Mouse (Mus musculus): ENCODE results near the gene Xkr7. TPM values are rescaled to one million over a fixed set of nuclear protein-coding genes. Genes with fewer than 3 reads are reported as not detected.

Xkr7 gene
- total and polyA plus RNA-seq, 2 experiments from 2014 or later = not detected

GRCm38 (mm10) chr2:153027501-153027900 lies 4.2 kb upstream of the Xkr7 start:
- H3K4me2 ChIP-seq (ENCODE audit: low read depth, low read length) = no peak overlapping the region
- no peaks in the 10 kb centered on the region for H3K36me3 ChIP-seq (replicated peaks; ENCODE audit: control insufficient read depth, insufficient read depth, low read length)
- ATAC-seq (ENCODE audit: insufficient read depth, low read depth) (no peak), DNase-seq (ENCODE audit: low spot score) (no peak)
- peaks cover 41% of the 10 kb centered on the region for H3K27me3 ChIP-seq (ENCODE audit: control insufficient read depth, insufficient read depth, low read length)
- TF ChIP-seq EP300 (IDR thresholded peaks at IDR 0.05; ENCODE audit: low read depth) (no peak), CTCF (IDR thresholded peaks at IDR 0.05; ENCODE audit: low read depth) (no peak)
- 33% methylated on average over 4 of the region's 4 CpGs for WGBS
- 0 out of 2 replicates have a peak, but pooled peaks cover 4% of the 10 kb centered on the region for H3K4me1 ChIP-seq (ENCODE audit: control insufficient read depth, insufficient read depth)
- H3K9me3 ChIP-seq (replicated peaks; ENCODE audit: control insufficient read depth, low read length) = no peaks in the 10 kb centered on the region
- H3K9ac ChIP-seq (replicated peaks; ENCODE audit: low read depth, low read length) = no peak overlapping the region
- no peak overlapping the region for H3K4me3 ChIP-seq (ENCODE audit: low read depth, low read length)
- no peak overlapping the region for H3K27ac ChIP-seq (ENCODE audit: low read depth)

GRCm38 (mm10) chr2:153030422-153030821 lies 1.2 kb upstream of the Xkr7 start:
- H3K4me2 ChIP-seq (ENCODE audit: low read depth, low read length) = no peak overlapping the region
- TF ChIP-seq CTCF (IDR thresholded peaks at IDR 0.05; ENCODE audit: low read depth) (no peak), EP300 (IDR thresholded peaks at IDR 0.05; ENCODE audit: low read depth) (no peak)
- H3K4me3 ChIP-seq (ENCODE audit: low read depth, low read length) = no peak overlapping the region
- no peak for DNase-seq (ENCODE audit: low spot score)
- no peaks in the 10 kb centered on the region for H3K9me3 ChIP-seq (replicated peaks; ENCODE audit: control insufficient read depth, low read length)
- no peak for ATAC-seq (ENCODE audit: insufficient read depth, low read depth)
- H3K9ac ChIP-seq (replicated peaks; ENCODE audit: low read depth, low read length) = no peak overlapping the region
- H3K27ac ChIP-seq (ENCODE audit: low read depth) = no peak overlapping the region
- H3K4me1 ChIP-seq (ENCODE audit: control insufficient read depth, insufficient read depth) = 0 out of 2 replicates have a peak, but pooled peaks cover 4% of the 10 kb centered on the region
- peaks cover 63% of the 10 kb centered on the region for H3K27me3 ChIP-seq (ENCODE audit: control insufficient read depth, insufficient read depth, low read length)
- no peaks in the 10 kb centered on the region for H3K36me3 ChIP-seq (replicated peaks; ENCODE audit: control insufficient read depth, insufficient read depth, low read length)
- 24% methylated on average over 4 of the region's 4 CpGs for WGBS

GRCm38 (mm10) chr2:153032083-153032842 lies 611 bp downstream of the Xkr7 start:
- no peak overlapping the region for H3K9ac ChIP-seq (replicated peaks; ENCODE audit: low read depth, low read length)
- TF ChIP-seq EP300 (IDR thresholded peaks at IDR 0.05; ENCODE audit: low read depth) (no peak), CTCF (IDR thresholded peaks at IDR 0.05; ENCODE audit: low read depth) (no peak)
- DNase-seq (ENCODE audit: low spot score) = peak; percentile 27
- 1% methylated on average over 46 of the region's 58 CpGs for WGBS
- no peaks in the 10 kb centered on the region for H3K36me3 ChIP-seq (replicated peaks; ENCODE audit: control insufficient read depth, insufficient read depth, low read length)
- H3K4me1 ChIP-seq (ENCODE audit: control insufficient read depth, insufficient read depth) = 0 out of 2 replicates have a peak, but pooled peaks cover 4% of the 10 kb centered on the region
- H3K27me3 ChIP-seq (ENCODE audit: control insufficient read depth, insufficient read depth, low read length) = peaks cover 63% of the 10 kb centered on the region
- peak overlapping the region; percentile 32; the same call in 1 of the 2 replicates for H3K4me3 ChIP-seq (ENCODE audit: low read depth, low read length)
- H3K4me2 ChIP-seq (ENCODE audit: low read depth, low read length) = peak overlapping the region; percentile 50
- peak; percentile 88 for ATAC-seq (ENCODE audit: insufficient read depth, low read depth)
- H3K27ac ChIP-seq (ENCODE audit: low read depth) = no peak overlapping the region
- H3K9me3 ChIP-seq (replicated peaks; ENCODE audit: control insufficient read depth, low read length) = no peaks in the 10 kb centered on the region

GRCm38 (mm10) chr2:153032973-153033372 lies 1.3 kb downstream of the Xkr7 start:
- Histone ChIP-seq H3K27ac (ENCODE audit: low read depth) (no peak overlapping the region), H3K4me2 (ENCODE audit: low read depth, low read length) (no peak overlapping the region), H3K4me3 (ENCODE audit: low read depth, low read length) (no peak overlapping the region), H3K36me3 (replicated peaks; ENCODE audit: control insufficient read depth, insufficient read depth, low read length) (no peaks in the 10 kb centered on the region), H3K4me1 (ENCODE audit: control insufficient read depth, insufficient read depth) (0 out of 2 replicates have a peak, but pooled peaks cover 4% of the 10 kb centered on the region), H3K27me3 (ENCODE audit: control insufficient read depth, insufficient read depth, low read length) (peaks cover 63% of the 10 kb centered on the region), H3K9ac (replicated peaks; ENCODE audit: low read depth, low read length) (no peak overlapping the region), H3K9me3 (replicated peaks; ENCODE audit: control insufficient read depth, low read length) (no peaks in the 10 kb centered on the region)
- ATAC-seq (ENCODE audit: insufficient read depth, low read depth) = no peak
- no peak for DNase-seq (ENCODE audit: low spot score)
- WGBS = 15% methylated on average over 4 of the region's 4 CpGs
- TF ChIP-seq EP300 (IDR thresholded peaks at IDR 0.05; ENCODE audit: low read depth) (no peak), CTCF (IDR thresholded peaks at IDR 0.05; ENCODE audit: low read depth) (no peak)

GRCm38 (mm10) chr2:153033545-153034230 lies 2.0 kb downstream of the Xkr7 start:
- Histone ChIP-seq H3K4me3 (ENCODE audit: low read depth, low read length) (no peak overlapping the region), H3K9me3 (replicated peaks; ENCODE audit: control insufficient read depth, low read length) (no peaks in the 10 kb centered on the region), H3K4me2 (ENCODE audit: low read depth, low read length) (no peak overlapping the region), H3K27me3 (ENCODE audit: control insufficient read depth, insufficient read depth, low read length) (peaks cover 61% of the 10 kb centered on the region), H3K36me3 (replicated peaks; ENCODE audit: control insufficient read depth, insufficient read depth, low read length) (no peaks in the 10 kb centered on the region), H3K4me1 (ENCODE audit: control insufficient read depth, insufficient read depth) (0 out of 2 replicates have a peak, but pooled peaks cover 4% of the 10 kb centered on the region), H3K27ac (ENCODE audit: low read depth) (no peak overlapping the region), H3K9ac (replicated peaks; ENCODE audit: low read depth, low read length) (no peak overlapping the region)
- WGBS = 62% methylated on average over 5 of the region's 5 CpGs
- TF ChIP-seq CTCF (IDR thresholded peaks at IDR 0.05; ENCODE audit: low read depth) (no peak), EP300 (IDR thresholded peaks at IDR 0.05; ENCODE audit: low read depth) (no peak)
- no peak for ATAC-seq (ENCODE audit: insufficient read depth, low read depth)
- DNase-seq (ENCODE audit: low spot score) = no peak
